Mouse (Mus musculus): ENCODE measurements around the gene Ccn1. TPM values are rescaled to one million over a fixed set of nuclear protein-coding genes. Genes with fewer than 3 reads are reported as not detected.

Gene Ccn1
- polyA plus RNA-seq, 1 experiment from 2014 or later, result 55.6 TPM

DNA sequence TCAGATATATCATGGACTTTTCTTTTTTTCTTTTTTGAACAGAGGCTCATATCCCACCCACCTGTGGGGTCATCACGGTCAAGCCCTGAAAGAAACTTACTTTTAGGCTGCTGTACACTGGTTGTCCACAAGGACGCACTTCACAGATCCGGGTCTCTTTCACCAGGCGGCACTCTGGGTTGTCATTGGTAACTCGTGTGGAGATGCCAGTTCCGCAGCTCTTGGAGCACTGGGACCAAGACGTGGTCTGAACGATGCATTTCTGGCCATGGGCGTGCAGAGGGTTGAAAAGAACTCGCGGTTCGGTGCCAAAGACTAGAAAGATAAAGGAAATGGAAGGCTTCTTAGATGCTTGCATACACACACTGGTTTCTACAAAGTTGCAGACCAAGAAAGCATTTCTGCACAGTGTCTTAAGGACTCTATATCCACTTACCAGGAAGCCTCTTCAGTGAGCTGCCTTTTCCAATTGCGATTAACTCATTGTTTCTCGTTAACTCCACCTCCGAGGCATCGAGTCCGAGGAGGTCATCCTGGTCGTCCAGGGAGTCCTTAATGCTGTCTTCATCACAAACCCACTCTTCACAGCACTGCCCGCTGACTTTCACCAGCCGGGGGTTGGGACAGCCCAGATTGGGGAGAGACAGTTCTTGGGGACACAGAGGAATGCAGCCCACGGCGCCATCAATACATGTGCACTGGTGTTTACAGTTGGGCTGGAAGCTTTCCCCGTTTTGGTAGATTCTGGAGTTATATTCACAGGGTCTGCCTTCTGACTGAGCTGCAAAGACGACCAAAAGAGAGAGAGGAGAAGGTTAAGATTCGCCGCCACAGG lies 1.5 kb downstream of the Ccn1 start:
- no peaks in the 10 kb centered on the region for H3K27me3 ChIP-seq (ENCODE audit: control insufficient read depth, insufficient read depth, low read length)
- peak overlapping the region; percentile 80 for H3K4me2 ChIP-seq
- H3K36me3 ChIP-seq (ENCODE audit: control insufficient read depth, insufficient read depth, low read length), result 0 out of 2 replicates have a peak, but pooled peaks cover 5% of the 10 kb centered on the region
- no peak for ATAC-seq (replicated peaks; ENCODE audit: insufficient number of reproducible peaks, low FRiP score, low TSS enrichment)
- no peaks in the 10 kb centered on the region for H3K9me3 ChIP-seq (replicated peaks; ENCODE audit: control insufficient read depth, low read length)
- WGBS (ENCODE audit: insufficient replicate concordance), result 18% methylated on average over 26 of the region's 26 CpGs
- peak overlapping the region; percentile 89 for H3K4me3 ChIP-seq (ENCODE audit: low read depth, low read length)
- peak overlapping the region; percentile 97 for H3K9ac ChIP-seq (ENCODE audit: low read depth, low read length)
- H3K27ac ChIP-seq (ENCODE audit: low read depth, low read length), result peak overlapping the region; percentile 95
- peaks cover 35% of the 10 kb centered on the region for H3K4me1 ChIP-seq (ENCODE audit: control insufficient read depth, insufficient read depth, low read length)

- ATAC-seq (replicated peaks; ENCODE audit: insufficient number of reproducible peaks, low FRiP score, low TSS enrichment), result no peak
- no peaks in the 10 kb centered on the region for H3K9me3 ChIP-seq (replicated peaks; ENCODE audit: control insufficient read depth, low read length)
- H3K4me3 ChIP-seq (ENCODE audit: low read depth, low read length), result peak overlapping the region; percentile 89; the same call in 1 of the 2 replicates
- H3K27ac ChIP-seq (ENCODE audit: low read depth, low read length), result no peak overlapping the region
- 87% methylated on average over 18 of the region's 18 CpGs for WGBS (ENCODE audit: insufficient replicate concordance)
- no peak overlapping the region for H3K9ac ChIP-seq (ENCODE audit: low read depth, low read length)
- peak overlapping the region; percentile 80 for H3K4me2 ChIP-seq
- peaks cover 28% of the 10 kb centered on the region for H3K4me1 ChIP-seq (ENCODE audit: control insufficient read depth, insufficient read depth, low read length)
- H3K36me3 ChIP-seq (ENCODE audit: control insufficient read depth, insufficient read depth, low read length), result 0 out of 2 replicates have a peak, but pooled peaks cover 5% of the 10 kb centered on the region
- H3K27me3 ChIP-seq (ENCODE audit: control insufficient read depth, insufficient read depth, low read length), result no peaks in the 10 kb centered on the region
These were observed 2.4 kb downstream of the Ccn1 start for GRCm38 (mm10) chr3:145647416-145647815.

DNA sequence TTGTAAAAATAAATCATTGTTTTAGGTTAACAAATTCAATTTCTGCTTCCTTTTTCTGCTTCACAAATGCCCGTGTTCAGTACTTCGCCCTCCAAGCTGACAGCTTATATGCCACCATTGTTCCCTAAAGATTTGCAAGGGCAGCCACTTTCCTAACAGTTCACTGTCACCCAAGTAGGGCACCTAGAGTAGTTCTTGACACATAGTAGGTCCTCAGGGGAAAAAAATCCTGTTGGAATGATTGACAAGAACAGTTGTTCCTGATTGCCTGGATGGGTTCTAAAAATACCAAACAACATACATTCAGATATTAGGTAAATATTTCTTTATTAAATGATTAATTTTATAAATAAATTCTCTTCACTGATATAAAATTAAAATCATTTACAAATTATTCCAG lies 3.1 kb downstream of the Ccn1 start:
- Histone ChIP-seq H3K4me1 (ENCODE audit: control insufficient read depth, insufficient read depth, low read length) (peaks cover 26% of the 10 kb centered on the region), H3K9me3 (replicated peaks; ENCODE audit: control insufficient read depth, low read length) (no peaks in the 10 kb centered on the region), H3K36me3 (ENCODE audit: control insufficient read depth, insufficient read depth, low read length) (0 out of 2 replicates have a peak, but pooled peaks cover 5% of the 10 kb centered on the region), H3K9ac (ENCODE audit: low read depth, low read length) (no peak overlapping the region), H3K27me3 (ENCODE audit: control insufficient read depth, insufficient read depth, low read length) (no peaks in the 10 kb centered on the region), H3K4me2 (no peak overlapping the region), H3K27ac (ENCODE audit: low read depth, low read length) (no peak overlapping the region), H3K4me3 (ENCODE audit: low read depth, low read length) (no peak overlapping the region)
- no peak for ATAC-seq (replicated peaks; ENCODE audit: insufficient number of reproducible peaks, low FRiP score, low TSS enrichment)
- WGBS (ENCODE audit: insufficient replicate concordance), result 76% methylated on average over 2 of the region's 2 CpGs

DNA sequence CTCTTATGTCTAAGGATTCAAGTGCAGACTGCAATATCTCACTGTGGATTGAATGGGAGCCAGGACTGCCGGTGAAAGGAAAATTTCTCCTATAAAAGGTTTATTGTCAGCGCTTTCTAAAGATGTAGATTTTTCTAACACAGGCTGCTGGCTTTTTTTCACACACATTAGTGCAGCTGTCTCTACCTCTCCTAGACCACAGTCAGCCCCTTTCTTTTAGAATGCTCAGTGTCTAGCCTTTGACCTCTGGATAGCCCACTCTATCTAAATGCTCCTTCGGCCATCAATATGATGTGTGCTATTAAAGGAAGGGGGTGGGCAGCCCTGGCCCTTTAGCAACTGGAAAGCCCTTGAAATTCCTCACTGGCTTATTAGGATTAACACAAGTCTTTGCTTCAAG lies 3.8 kb downstream of the Ccn1 start:
- no peak for ATAC-seq (replicated peaks; ENCODE audit: insufficient number of reproducible peaks, low FRiP score, low TSS enrichment)
- H3K27me3 ChIP-seq (ENCODE audit: control insufficient read depth, insufficient read depth, low read length), result no peaks in the 10 kb centered on the region
- peaks cover 21% of the 10 kb centered on the region for H3K4me1 ChIP-seq (ENCODE audit: control insufficient read depth, insufficient read depth, low read length)
- H3K9me3 ChIP-seq (replicated peaks; ENCODE audit: control insufficient read depth, low read length), result no peaks in the 10 kb centered on the region
- no peak overlapping the region; the same call in 1 of the 2 replicates for H3K4me2 ChIP-seq
- H3K9ac ChIP-seq (ENCODE audit: low read depth, low read length), result no peak overlapping the region
- WGBS (ENCODE audit: insufficient replicate concordance), result 39% methylated on average over 3 of the region's 3 CpGs
- H3K36me3 ChIP-seq (ENCODE audit: control insufficient read depth, insufficient read depth, low read length), result 0 out of 2 replicates have a peak, but pooled peaks cover 5% of the 10 kb centered on the region
- H3K27ac ChIP-seq (ENCODE audit: low read depth, low read length), result no peak overlapping the region
- H3K4me3 ChIP-seq (ENCODE audit: low read depth, low read length), result no peak overlapping the region

- WGBS (ENCODE audit: insufficient replicate concordance), result 61% methylated on average over 6 of the region's 6 CpGs
- H3K27ac ChIP-seq (ENCODE audit: low read depth, low read length), result no peak overlapping the region
- no peak for ATAC-seq (replicated peaks; ENCODE audit: insufficient number of reproducible peaks, low FRiP score, low TSS enrichment)
These were observed 4.3 kb downstream of the Ccn1 start for GRCm38 (mm10) chr3:145645463-145645862.

GRCm38 (mm10) chr3:145642861-145643260 lies 6.9 kb downstream of the Ccn1 start:
- ATAC-seq (replicated peaks; ENCODE audit: insufficient number of reproducible peaks, low FRiP score, low TSS enrichment), result no peak
- Histone ChIP-seq H3K27me3 (ENCODE audit: control insufficient read depth, insufficient read depth, low read length) (no peaks in the 10 kb centered on the region; the same call in 1 of the 2 replicates), H3K36me3 (ENCODE audit: control insufficient read depth, insufficient read depth, low read length) (0 out of 2 replicates have a peak, but pooled peaks cover 5% of the 10 kb centered on the region), H3K9ac (ENCODE audit: low read depth, low read length) (no peak overlapping the region), H3K4me3 (ENCODE audit: low read depth, low read length) (no peak overlapping the region), H3K27ac (ENCODE audit: low read depth, low read length) (no peak overlapping the region), H3K4me2 (no peak overlapping the region), H3K9me3 (replicated peaks; ENCODE audit: control insufficient read depth, low read length) (no peaks in the 10 kb centered on the region), H3K4me1 (ENCODE audit: control insufficient read depth, insufficient read depth, low read length) (peaks cover 16% of the 10 kb centered on the region)
- 51% methylated on average over 11 of the region's 11 CpGs for WGBS (ENCODE audit: insufficient replicate concordance)

More at GRCm38 (mm10) chr3:145645463-145645862, 4.3 kb downstream of the Ccn1 start:
- Histone ChIP-seq H3K4me2 (no peak overlapping the region), H3K27me3 (ENCODE audit: control insufficient read depth, insufficient read depth, low read length) (no peaks in the 10 kb centered on the region), H3K9me3 (replicated peaks; ENCODE audit: control insufficient read depth, low read length) (no peaks in the 10 kb centered on the region), H3K36me3 (ENCODE audit: control insufficient read depth, insufficient read depth, low read length) (0 out of 2 replicates have a peak, but pooled peaks cover 5% of the 10 kb centered on the region), H3K4me1 (ENCODE audit: control insufficient read depth, insufficient read depth, low read length) (peaks cover 17% of the 10 kb centered on the region), H3K9ac (ENCODE audit: low read depth, low read length) (no peak overlapping the region), H3K4me3 (ENCODE audit: low read depth, low read length) (no peak overlapping the region)

DNA sequence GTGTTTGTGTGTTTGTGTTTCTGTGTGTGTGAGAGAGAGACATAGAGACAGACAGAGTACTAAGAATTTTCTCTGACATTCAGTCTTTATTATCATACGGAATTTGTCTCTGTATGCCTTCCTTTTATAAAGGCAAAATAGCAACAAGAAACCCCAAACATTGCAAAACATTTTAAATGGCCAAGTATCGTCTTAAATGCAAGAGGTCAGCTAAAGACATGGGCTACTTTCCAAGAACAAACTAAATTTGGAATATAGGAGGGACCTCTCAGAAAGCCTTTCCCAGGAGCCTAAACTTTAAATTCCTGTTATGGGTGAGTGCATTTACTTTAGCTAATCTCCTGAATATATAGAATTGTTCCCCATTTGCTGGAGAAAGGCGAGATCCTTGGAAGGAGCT lies 7.9 kb downstream of the Ccn1 start:
- Histone ChIP-seq H3K4me3 (ENCODE audit: low read depth, low read length) (no peak overlapping the region), H3K4me2 (no peak overlapping the region), H3K27ac (ENCODE audit: low read depth, low read length) (no peak overlapping the region), H3K36me3 (ENCODE audit: control insufficient read depth, insufficient read depth, low read length) (no peaks in the 10 kb centered on the region), H3K4me1 (ENCODE audit: control insufficient read depth, insufficient read depth, low read length) (peaks cover 11% of the 10 kb centered on the region), H3K9me3 (replicated peaks; ENCODE audit: control insufficient read depth, low read length) (no peaks in the 10 kb centered on the region), H3K9ac (ENCODE audit: low read depth, low read length) (no peak overlapping the region), H3K27me3 (ENCODE audit: control insufficient read depth, insufficient read depth, low read length) (no peaks in the 10 kb centered on the region; the same call in 1 of the 2 replicates)
- 67% methylated on average over 3 of the region's 3 CpGs for WGBS (ENCODE audit: insufficient replicate concordance)
- ATAC-seq (replicated peaks; ENCODE audit: insufficient number of reproducible peaks, low FRiP score, low TSS enrichment), result no peak

DNA sequence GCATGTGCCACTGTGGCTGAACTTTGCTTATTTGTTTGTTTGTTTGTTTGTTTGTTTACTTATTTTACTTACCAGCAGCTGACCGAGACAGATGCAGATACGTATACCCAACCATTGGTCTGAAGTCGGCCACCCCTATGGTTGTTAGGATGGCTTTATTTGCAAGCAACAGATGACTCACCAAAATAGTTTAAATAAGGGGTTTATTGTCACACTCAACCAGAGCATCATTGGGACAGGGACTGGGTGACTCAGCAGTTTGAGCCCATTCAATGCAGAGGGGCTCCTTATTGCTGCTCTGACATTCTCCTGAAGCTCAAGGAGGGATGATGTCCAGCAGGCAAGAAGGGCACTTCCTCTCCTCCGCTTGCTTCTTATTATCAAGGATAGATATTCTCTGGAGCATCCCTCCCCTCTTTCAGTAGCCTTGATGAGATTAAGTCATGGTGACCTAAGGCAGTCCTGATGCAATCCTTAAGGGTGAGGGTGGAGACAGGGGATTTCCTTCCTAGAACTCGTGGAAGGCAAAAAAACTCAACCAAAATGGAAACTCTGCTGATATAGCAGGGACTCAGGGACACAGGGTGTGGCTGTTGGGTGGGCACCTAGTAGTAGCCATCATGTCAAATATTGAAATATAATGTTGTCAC lies 8.6 kb downstream of the Ccn1 start:
- ATAC-seq (replicated peaks; ENCODE audit: insufficient number of reproducible peaks, low FRiP score, low TSS enrichment), result no peak
- Histone ChIP-seq H3K9ac (ENCODE audit: low read depth, low read length) (no peak overlapping the region), H3K4me3 (ENCODE audit: low read depth, low read length) (no peak overlapping the region), H3K27me3 (ENCODE audit: control insufficient read depth, insufficient read depth, low read length) (no peaks in the 10 kb centered on the region; the same call in 1 of the 2 replicates), H3K9me3 (replicated peaks; ENCODE audit: control insufficient read depth, low read length) (no peaks in the 10 kb centered on the region), H3K4me2 (no peak overlapping the region), H3K4me1 (ENCODE audit: control insufficient read depth, insufficient read depth, low read length) (peaks cover 7% of the 10 kb centered on the region), H3K36me3 (ENCODE audit: control insufficient read depth, insufficient read depth, low read length) (no peaks in the 10 kb centered on the region), H3K27ac (ENCODE audit: low read depth, low read length) (no peak overlapping the region)
- WGBS (ENCODE audit: insufficient replicate concordance), result 67% methylated on average over 5 of the region's 5 CpGs
